Mouse (Mus musculus) heart, embryonic 14.5 days (tissue): Measurements from ENCODE around the gene Il1rapl2. TPM values are rescaled to one million over a fixed set of nuclear protein-coding genes. Genes with fewer than 3 reads are reported as not detected.
"Not testable (repeated sequence)": the region's sequence is repeated elsewhere in the genome, so short reads cannot be mapped to it uniquely, and the experiment has no call there.

ENCODE experiments used
- ATAC-seq: fragments of 200-750 bp; cut with Nextera tagmentation; 2 replicates; pipeline ENCODE4 v1.8.0; 2017; ENCODE audit warnings: low read depth, moderate TSS enrichment; ENCODE audit not compliant: insufficient number of reproducible peaks, insufficient read depth, low FRiP score
- H3K27ac ChIP-seq, 2 experiments: fragments of 200-500 bp in 1 of 2; fragments of 300-500 bp in 1 of 2; sonication (generic) in 1 of 2; replicated peaks in 1 of 2; 2 replicates each; pipeline ENCODE4 v1.5.1; 2012 to 2014; ENCODE audit warnings: low read depth in 2 of 2, low read length in 2 of 2, control low read depth in 1 of 2, mild to moderate bottlenecking in 1 of 2, mixed read lengths in 1 of 2; ENCODE audit not compliant: control insufficient read depth in 1 of 2, insufficient read depth in 1 of 2
- H3K27me3 ChIP-seq: fragments of 300-500 bp; sonication (generic); 2 replicates; pipeline ENCODE4 v1.6.1; 2014; ENCODE audit warnings: mild to moderate bottlenecking, low read length, control low read depth; ENCODE audit not compliant: control insufficient read depth, insufficient read depth
- H3K36me3 ChIP-seq: fragments of 300-500 bp; sonication (generic); 2 replicates; pipeline ENCODE4 v1.6.1; 2014; ENCODE audit warnings: mild to moderate bottlenecking, control low read depth, low read length, mixed read lengths; ENCODE audit not compliant: control insufficient read depth, insufficient read depth
- H3K4me1 ChIP-seq, 2 experiments: fragments of 200-500 bp in 1 of 2; fragments of 300-500 bp in 1 of 2; sonication (generic) in 1 of 2; 2 replicates each; pipeline ENCODE4 v1.6.1; 2012 to 2014; ENCODE audit warnings: low read length in 2 of 2, control low read depth in 1 of 2, mixed read lengths in 1 of 2; ENCODE audit not compliant: control insufficient read depth in 2 of 2, insufficient read depth in 2 of 2
- H3K4me2 ChIP-seq: fragments of 300-500 bp; sonication (generic); 2 replicates; pipeline ENCODE4 v1.6.1; 2014; ENCODE audit warnings: mild to moderate bottlenecking, low read length
- H3K4me3 ChIP-seq, 2 experiments: fragments of 200-500 bp in 1 of 2; fragments of 300-500 bp in 1 of 2; sonication (generic) in 1 of 2; 2 replicates each; pipeline ENCODE4 v1.5.1; 2012 to 2014; ENCODE audit warnings: low read length in 2 of 2, mild to moderate bottlenecking in 2 of 2, control low read depth in 1 of 2, low read depth in 1 of 2, moderate library complexity in 1 of 2; ENCODE audit not compliant: control insufficient read depth in 1 of 2, insufficient read depth in 1 of 2
- H3K9ac ChIP-seq: fragments of 300-500 bp; sonication (generic); 2 replicates; pipeline ENCODE4 v1.6.1; 2014; ENCODE audit warnings: mild to moderate bottlenecking, low read length
- H3K9me3 ChIP-seq: fragments of 300-500 bp; sonication (generic); 2 replicates; pipeline ENCODE4 v1.6.1; 2016; ENCODE audit warnings: low read length, control low read depth; ENCODE audit not compliant: control insufficient read depth
- WGBS: fragments of 180-500 bp; shearing (Covaris S2); extraction: QIAGEN DNeasy Blood & Tissue Kit; methylation state at CpG from one replicate; pipeline ENCODE4 v1.1.7; 2014; 5-methylcytosine and 5-hydroxymethylcytosine counted together
- polyA plus RNA-seq: library from polyadenylated mRNA; unstranded; fragments of >200 nt; fragmentation: Nextera tagmentation; extraction: Ambion mirVana; gene quantifications from 2 replicates; pipeline ENCODE4 v1.2.1, GENCODE M21; 2014

Gene Il1rapl2
- polyA plus RNA-seq, 1 experiment from 2014 or later = 0.20 TPM

GRCm38 (mm10) chrX:138209480-138209879, 639.1 kb downstream of the Il1rapl2 start, which contains the start of gene Tex13a:
TSS of gene Tex13a (minus strand) at chrX:138209580.
- H3K9ac ChIP-seq = no peak within 1 kb of the TSS
- H3K27me3 ChIP-seq = no peaks in the 10 kb centered on the region
- H3K4me3 ChIP-seq = no peak within 1 kb of the TSS
- no peak within 1 kb of the TSS for H3K27ac ChIP-seq
- H3K4me2 ChIP-seq = no peak within 1 kb of the TSS
- no peaks in the 10 kb centered on the region for H3K4me1 ChIP-seq
- ATAC-seq = no peak
- WGBS = 69% methylated on average over 3 of the region's 3 CpGs
- H3K9me3 ChIP-seq = no peaks in the 10 kb centered on the region
- no peaks in the 10 kb centered on the region for H3K36me3 ChIP-seq

DNA sequence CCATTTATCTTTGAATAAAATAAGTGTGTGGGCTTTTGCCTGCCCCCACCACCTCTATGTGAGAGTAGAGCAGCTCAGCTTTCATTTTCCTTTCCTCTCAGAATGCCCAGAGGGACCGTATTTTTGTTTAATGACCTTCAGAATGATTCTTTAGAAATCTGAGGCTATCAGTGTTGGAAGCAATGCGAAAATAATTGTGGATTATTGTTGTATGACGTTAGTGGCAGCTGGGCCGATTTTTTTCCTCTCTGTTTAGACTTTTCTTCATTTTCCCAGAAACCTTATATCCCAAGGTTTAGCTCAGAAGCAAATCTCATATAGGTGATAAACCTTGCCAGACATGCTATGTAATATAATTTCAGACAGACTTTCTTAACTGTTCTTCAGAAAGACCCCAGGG, 664.2 kb downstream of the Il1rapl2 start:
- Histone ChIP-seq H3K27me3 (no peaks in the 10 kb centered on the region), H3K27ac (no peak overlapping the region), H3K9ac (no peak overlapping the region), H3K4me3 (no peak overlapping the region), H3K36me3 (no peaks in the 10 kb centered on the region), H3K4me1 (no peaks in the 10 kb centered on the region), H3K4me2 (no peak overlapping the region), H3K9me3 (no peaks in the 10 kb centered on the region)
- no peak for ATAC-seq
- 65% methylated on average over 4 of the region's 4 CpGs for WGBS

- not testable (repeated sequence) for H3K9me3 ChIP-seq, H3K4me2 ChIP-seq, ATAC-seq, H3K4me3 ChIP-seq, H3K9ac ChIP-seq, H3K36me3 ChIP-seq, H3K27ac ChIP-seq, H3K27me3 ChIP-seq, H3K4me1 ChIP-seq
- WGBS = 57% methylated on average over 1 of the region's 1 CpGs
These were observed 778.3 kb downstream of the Il1rapl2 start for GRCm38 (mm10) chrX:138348736-138349135.

- Histone ChIP-seq H3K4me1 (no peaks in the 10 kb centered on the region), H3K36me3 (no peaks in the 10 kb centered on the region), H3K4me2 (no peak overlapping the region), H3K27ac (no peak overlapping the region), H3K9ac (no peak overlapping the region), H3K4me3 (no peak overlapping the region), H3K27me3 (no peaks in the 10 kb centered on the region), H3K9me3 (no peaks in the 10 kb centered on the region)
- 51% methylated on average over 2 of the region's 2 CpGs for WGBS
- ATAC-seq = no peak
These were observed 863.4 kb downstream of the Il1rapl2 start for GRCm38 (mm10) chrX:138433794-138434193.

- H3K4me1 ChIP-seq = no peaks in the 10 kb centered on the region
- no peak overlapping the region for H3K9ac ChIP-seq
- no peak overlapping the region for H3K4me3 ChIP-seq
- 35% methylated on average over 3 of the region's 3 CpGs for WGBS
- H3K36me3 ChIP-seq = no peaks in the 10 kb centered on the region
- H3K9me3 ChIP-seq = no peaks in the 10 kb centered on the region
- H3K4me2 ChIP-seq = no peak overlapping the region
- no peaks in the 10 kb centered on the region for H3K27me3 ChIP-seq
- no peak for ATAC-seq
- no peak overlapping the region for H3K27ac ChIP-seq
These were observed 867.5 kb downstream of the Il1rapl2 start for GRCm38 (mm10) chrX:138437939-138438338.

GRCm38 (mm10) chrX:138449856-138450255, 879.4 kb downstream of the Il1rapl2 start:
- Histone ChIP-seq H3K4me3 (no peak overlapping the region), H3K4me2 (no peak overlapping the region), H3K4me1 (no peaks in the 10 kb centered on the region), H3K9me3 (no peaks in the 10 kb centered on the region), H3K9ac (no peak overlapping the region), H3K27me3 (no peaks in the 10 kb centered on the region), H3K27ac (no peak overlapping the region), H3K36me3 (no peaks in the 10 kb centered on the region)
- 68% methylated on average over 2 of the region's 2 CpGs for WGBS
- no peak for ATAC-seq

GRCm38 (mm10) chrX:138478488-138478887, 908.1 kb downstream of the Il1rapl2 start:
- H3K27ac ChIP-seq = no peak overlapping the region
- H3K27me3 ChIP-seq = no peaks in the 10 kb centered on the region
- no peak for ATAC-seq
- no peak overlapping the region for H3K9ac ChIP-seq
- WGBS = 65% methylated on average over 3 of the region's 3 CpGs
- no peaks in the 10 kb centered on the region for H3K9me3 ChIP-seq
- no peak overlapping the region for H3K4me3 ChIP-seq
- no peak overlapping the region for H3K4me2 ChIP-seq
- H3K4me1 ChIP-seq = no peaks in the 10 kb centered on the region
- H3K36me3 ChIP-seq = no peaks in the 10 kb centered on the region

DNA sequence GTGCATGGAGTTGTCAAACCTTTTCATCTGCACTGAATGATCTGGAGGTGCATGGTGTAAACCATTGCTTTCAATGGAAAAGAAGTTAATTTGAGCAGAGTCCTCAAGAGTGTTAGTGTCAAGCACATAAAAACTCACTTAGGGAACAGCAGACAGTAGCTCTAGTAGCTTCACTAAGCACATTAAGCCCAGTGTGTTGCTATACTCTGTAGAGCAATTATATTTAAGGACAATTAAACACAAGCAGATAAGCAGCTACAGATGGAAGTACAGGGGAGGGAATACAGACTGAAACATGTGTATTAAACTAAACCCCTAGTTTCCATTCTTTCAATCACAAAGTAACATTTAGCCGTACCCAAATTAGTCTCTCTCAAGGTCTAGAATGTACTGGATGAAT, 930.1 kb downstream of the Il1rapl2 start:
- Histone ChIP-seq H3K4me1 (no peaks in the 10 kb centered on the region), H3K27me3 (no peaks in the 10 kb centered on the region), H3K36me3 (no peaks in the 10 kb centered on the region), H3K27ac (no peak overlapping the region), H3K9ac (no peak overlapping the region), H3K4me2 (no peak overlapping the region), H3K4me3 (no peak overlapping the region), H3K9me3 (no peaks in the 10 kb centered on the region)
- 64% methylated on average over 1 of the region's 1 CpGs for WGBS
- no peak for ATAC-seq
